Mouse (Mus musculus) layer of hippocampus, adult 9-11 months (tissue): ENCODE measurements around the gene Golgb1.

ENCODE experiments used
- DNase-seq: peaks from one replicate; pipeline ENCODE4 v3.0.0; 2022

Gene Golgb1

DNA sequence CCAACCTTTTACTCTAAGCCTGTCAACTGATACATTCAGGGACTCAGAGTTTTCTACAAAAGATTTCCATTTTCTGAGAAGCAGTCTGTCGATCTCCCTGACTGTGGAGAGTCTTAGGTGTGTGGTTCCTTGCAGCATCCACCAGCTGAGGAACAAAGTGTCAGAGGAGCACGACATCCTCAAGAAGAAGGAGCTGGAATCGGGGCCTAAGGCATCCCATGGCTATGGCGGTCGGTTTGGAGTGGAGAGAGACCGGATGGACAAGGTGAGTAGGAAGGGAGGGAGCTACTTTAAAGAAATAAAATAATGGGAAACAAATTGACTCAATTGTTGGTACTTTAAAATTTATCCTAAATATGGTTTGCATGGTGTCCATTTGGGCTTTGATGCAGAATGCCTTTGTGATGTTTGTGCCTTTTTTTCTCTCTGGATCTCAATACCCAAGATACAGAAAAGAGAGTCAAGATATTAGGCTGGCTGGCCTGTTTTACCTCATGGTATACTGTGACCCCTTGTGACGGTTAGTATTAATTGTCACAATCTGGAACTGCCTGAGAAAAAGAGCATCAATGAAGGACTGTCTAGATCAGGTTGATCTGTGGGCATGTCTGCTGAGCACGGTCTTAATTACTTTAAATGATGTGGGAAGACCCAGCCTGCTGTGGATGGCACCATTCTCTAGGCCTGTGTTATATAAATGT, 71.7 kb downstream of the Golgb1 start:
- DNase-seq = no peak

DNA sequence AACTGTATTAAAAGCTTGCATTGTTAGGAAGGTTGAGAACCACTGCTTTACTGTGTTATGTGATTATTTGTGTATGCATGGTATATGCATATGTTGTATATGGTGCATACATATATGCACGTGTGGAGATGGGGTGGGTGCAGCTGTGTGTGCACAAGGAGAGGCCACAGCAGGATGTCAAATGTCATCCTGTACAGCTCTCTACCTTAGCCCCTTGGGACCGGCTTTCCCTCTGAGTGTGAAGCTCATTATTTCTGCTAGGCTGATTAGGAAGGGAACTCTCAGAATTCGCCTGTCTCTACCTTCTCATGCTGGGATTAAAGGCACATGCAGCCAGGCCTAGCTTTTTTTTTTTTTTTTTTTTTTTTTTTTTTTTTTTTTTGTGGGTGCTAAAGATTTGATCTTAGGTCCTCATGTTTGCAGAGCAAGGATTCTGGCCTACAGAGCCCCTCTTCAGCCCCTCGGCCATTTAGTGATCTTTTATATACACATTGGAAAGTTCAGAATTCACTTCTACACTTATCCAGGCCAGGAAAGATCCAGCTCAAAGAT, 72.8 kb downstream of the Golgb1 start:
- DNase-seq = no peak

DNA sequence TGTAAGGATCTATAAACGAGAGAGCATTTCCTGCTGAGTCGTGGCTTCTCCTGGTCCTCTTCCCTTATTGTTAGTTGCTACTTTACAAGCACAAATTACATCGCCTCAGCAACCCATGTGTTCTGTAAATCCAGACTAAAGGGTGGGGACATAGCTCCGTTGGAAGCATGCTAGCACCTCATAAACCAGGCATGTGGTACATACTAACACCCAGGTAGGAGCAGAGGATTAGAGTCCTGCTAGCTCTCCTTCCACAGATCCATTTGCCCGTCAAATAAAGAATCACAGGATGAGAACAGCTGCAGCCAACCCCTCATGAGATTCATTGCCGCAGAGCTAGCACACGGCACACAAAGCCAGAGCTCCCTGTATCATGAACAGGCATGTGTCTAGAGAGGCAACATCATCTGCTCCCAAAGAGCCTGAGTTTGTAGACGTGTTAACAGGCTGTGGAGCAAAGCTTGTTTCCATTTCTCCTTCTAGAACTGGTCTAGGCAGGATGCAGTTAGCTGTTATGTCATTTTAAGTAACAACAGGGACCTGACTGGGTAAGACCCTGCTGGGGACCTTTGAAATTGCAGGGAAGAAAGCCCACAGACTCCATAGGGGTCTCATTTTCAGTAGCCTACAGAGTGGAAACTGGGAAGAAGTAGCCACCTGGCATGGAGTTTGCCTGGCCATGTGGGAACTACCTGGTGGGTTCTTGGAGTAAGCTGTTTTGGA, 74.8 kb downstream of the Golgb1 start:
- no peak for DNase-seq

DNA sequence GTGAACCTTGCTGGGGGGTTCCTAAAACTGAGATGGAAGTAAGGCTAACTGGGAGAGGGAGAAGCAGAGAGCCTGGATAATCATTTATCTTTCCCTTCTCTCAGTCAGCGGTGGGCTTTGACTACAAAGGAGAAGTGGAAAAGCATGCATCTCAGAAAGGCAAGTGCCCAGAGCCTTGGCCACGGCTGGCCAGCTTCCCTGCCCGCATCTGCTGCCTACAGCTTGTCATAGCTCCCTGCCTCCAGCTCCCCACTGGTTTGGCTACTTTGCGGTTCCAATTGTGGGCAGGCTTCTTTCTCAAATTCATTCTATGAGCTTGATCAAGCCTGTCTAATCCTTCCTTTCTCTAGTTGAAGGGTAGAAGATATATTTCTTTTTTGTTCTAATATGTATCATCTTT, 76.1 kb downstream of the Golgb1 start:
- no peak for DNase-seq

DNA sequence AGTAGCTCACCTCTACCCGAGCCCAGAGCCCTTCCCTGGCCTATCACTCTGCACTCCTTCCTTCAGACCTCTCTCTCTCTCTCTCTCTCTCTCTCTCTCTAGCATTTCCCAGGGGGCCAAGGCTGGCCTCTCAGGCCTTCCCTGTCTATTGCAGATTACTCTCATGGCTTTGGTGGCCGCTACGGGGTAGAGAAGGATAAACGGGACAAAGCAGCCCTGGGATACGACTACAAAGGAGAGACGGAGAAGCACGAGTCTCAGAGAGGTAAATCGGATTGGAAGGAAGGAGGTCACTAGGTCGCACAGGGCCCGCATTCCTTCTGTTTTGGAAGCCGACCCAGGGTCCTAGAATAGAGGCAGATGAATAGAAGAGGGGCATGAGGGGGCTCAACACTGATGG, 80.2 kb downstream of the Golgb1 start:
- no peak for DNase-seq

DNA sequence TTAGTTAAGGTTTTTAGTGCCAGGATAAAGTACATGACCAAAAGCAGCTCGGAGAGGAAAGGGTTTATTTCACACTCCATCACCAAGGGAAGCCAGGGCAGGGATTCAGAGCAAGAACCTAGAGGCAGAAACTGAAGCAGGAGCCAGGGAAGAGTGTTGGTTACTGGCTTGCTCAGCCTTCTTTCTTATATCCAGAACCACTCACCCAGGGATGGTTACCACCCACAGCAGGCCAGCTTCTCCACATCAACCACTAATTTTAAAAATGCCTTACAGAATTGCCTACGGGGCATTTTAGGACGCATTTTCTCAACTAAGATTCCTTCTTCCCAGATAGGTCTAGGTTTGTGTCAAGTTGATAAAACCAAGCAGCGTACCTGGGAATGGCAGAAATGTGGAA, 88.5 kb downstream of the Golgb1 start:
- no peak for DNase-seq

DNA sequence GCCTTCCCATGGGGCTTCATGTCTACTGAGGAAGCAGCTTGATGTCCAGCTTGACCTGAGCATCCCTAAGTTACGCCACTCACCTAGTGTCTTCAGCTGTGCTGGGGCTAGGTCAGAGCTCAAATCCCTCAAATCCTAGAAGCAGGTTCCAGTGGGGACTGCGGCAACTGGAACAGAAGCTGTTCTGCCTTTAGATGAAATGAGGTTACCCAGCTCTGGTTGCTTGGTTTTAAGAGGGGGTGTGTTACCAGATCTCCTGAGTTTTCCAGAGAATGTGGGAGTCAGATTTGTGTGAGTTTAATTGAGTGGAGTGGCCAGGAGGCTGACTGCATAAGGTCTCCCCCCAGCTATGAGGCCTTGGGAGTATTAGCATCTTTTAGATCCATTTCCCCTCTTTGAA, 104.2 kb downstream of the Golgb1 start:
- no peak for DNase-seq
